Mouse (Mus musculus) heart, embryonic 14.5 days (tissue): Measurements from ENCODE around the gene Spata31d1a. TPM values are rescaled to one million over a fixed set of nuclear protein-coding genes. Genes with fewer than 3 reads are reported as not detected.

Experiments used
- ATAC-seq: fragments of 200-750 bp; cut with Nextera tagmentation; 2 replicates; pipeline ENCODE4 v1.8.0; 2017; ENCODE audit warnings: low read depth, moderate TSS enrichment; ENCODE audit not compliant: insufficient number of reproducible peaks, insufficient read depth, low FRiP score
- H3K27ac ChIP-seq, 2 experiments: fragments of 200-500 bp in 1 of 2; fragments of 300-500 bp in 1 of 2; sonication (generic) in 1 of 2; replicated peaks in 1 of 2; 2 replicates each; pipeline ENCODE4 v1.5.1; 2012 to 2014; ENCODE audit warnings: low read depth in 2 of 2, low read length in 2 of 2, control low read depth in 1 of 2, mild to moderate bottlenecking in 1 of 2, mixed read lengths in 1 of 2; ENCODE audit not compliant: control insufficient read depth in 1 of 2, insufficient read depth in 1 of 2
- H3K27me3 ChIP-seq: fragments of 300-500 bp; sonication (generic); 2 replicates; pipeline ENCODE4 v1.6.1; 2014; ENCODE audit warnings: mild to moderate bottlenecking, low read length, control low read depth; ENCODE audit not compliant: control insufficient read depth, insufficient read depth
- H3K36me3 ChIP-seq: fragments of 300-500 bp; sonication (generic); 2 replicates; pipeline ENCODE4 v1.6.1; 2014; ENCODE audit warnings: mild to moderate bottlenecking, control low read depth, low read length, mixed read lengths; ENCODE audit not compliant: control insufficient read depth, insufficient read depth
- H3K4me1 ChIP-seq, 2 experiments: fragments of 200-500 bp in 1 of 2; fragments of 300-500 bp in 1 of 2; sonication (generic) in 1 of 2; 2 replicates each; pipeline ENCODE4 v1.6.1; 2012 to 2014; ENCODE audit warnings: low read length in 2 of 2, control low read depth in 1 of 2, mixed read lengths in 1 of 2; ENCODE audit not compliant: control insufficient read depth in 2 of 2, insufficient read depth in 2 of 2
- H3K4me2 ChIP-seq: fragments of 300-500 bp; sonication (generic); 2 replicates; pipeline ENCODE4 v1.6.1; 2014; ENCODE audit warnings: mild to moderate bottlenecking, low read length
- H3K4me3 ChIP-seq, 2 experiments: fragments of 200-500 bp in 1 of 2; fragments of 300-500 bp in 1 of 2; sonication (generic) in 1 of 2; 2 replicates each; pipeline ENCODE4 v1.5.1; 2012 to 2014; ENCODE audit warnings: low read length in 2 of 2, mild to moderate bottlenecking in 2 of 2, control low read depth in 1 of 2, low read depth in 1 of 2, moderate library complexity in 1 of 2; ENCODE audit not compliant: control insufficient read depth in 1 of 2, insufficient read depth in 1 of 2
- H3K9ac ChIP-seq: fragments of 300-500 bp; sonication (generic); 2 replicates; pipeline ENCODE4 v1.6.1; 2014; ENCODE audit warnings: mild to moderate bottlenecking, low read length
- H3K9me3 ChIP-seq: fragments of 300-500 bp; sonication (generic); 2 replicates; pipeline ENCODE4 v1.6.1; 2016; ENCODE audit warnings: low read length, control low read depth; ENCODE audit not compliant: control insufficient read depth
- WGBS: fragments of 180-500 bp; shearing (Covaris S2); extraction: QIAGEN DNeasy Blood & Tissue Kit; methylation state at CpG from one replicate; pipeline ENCODE4 v1.1.7; 2014; 5-methylcytosine and 5-hydroxymethylcytosine counted together
- polyA plus RNA-seq: library from polyadenylated mRNA; unstranded; fragments of >200 nt; fragmentation: Nextera tagmentation; extraction: Ambion mirVana; gene quantifications from 2 replicates; pipeline ENCODE4 v1.2.1, GENCODE M21; 2014

Gene Spata31d1a
- polyA plus RNA-seq = 0.05 TPM in 1 of 2 replicates, not detected in the other

- H3K9me3 ChIP-seq = no peaks in the 10 kb centered on the region
- H3K27me3 ChIP-seq = no peaks in the 10 kb centered on the region
- no peak within 1 kb of the TSS for H3K4me3 ChIP-seq
- H3K4me1 ChIP-seq = no peaks in the 10 kb centered on the region; a peak in 1 of 4 replicates
- WGBS = 87% methylated on average over 15 of the region's 15 CpGs
- H3K36me3 ChIP-seq = no peaks in the 10 kb centered on the region
- H3K4me2 ChIP-seq = no peak within 1 kb of the TSS
- no peak for ATAC-seq
- H3K9ac ChIP-seq = no peak within 1 kb of the TSS
- no peak within 1 kb of the TSS for H3K27ac ChIP-seq
These were observed at the start of gene Spata31d1a for GRCm38 (mm10) chr13:59710230-59710629. Gene Spata31d1a, minus strand, starts transcription at chr13:59710330.

GRCm38 (mm10) chr13:59756906-59757305, 46.8 kb upstream of the Spata31d1a start:
- peaks cover 71% of the 10 kb centered on the region for H3K36me3 ChIP-seq
- ATAC-seq = no peak
- 67% methylated on average over 7 of the region's 7 CpGs for WGBS

DNA sequence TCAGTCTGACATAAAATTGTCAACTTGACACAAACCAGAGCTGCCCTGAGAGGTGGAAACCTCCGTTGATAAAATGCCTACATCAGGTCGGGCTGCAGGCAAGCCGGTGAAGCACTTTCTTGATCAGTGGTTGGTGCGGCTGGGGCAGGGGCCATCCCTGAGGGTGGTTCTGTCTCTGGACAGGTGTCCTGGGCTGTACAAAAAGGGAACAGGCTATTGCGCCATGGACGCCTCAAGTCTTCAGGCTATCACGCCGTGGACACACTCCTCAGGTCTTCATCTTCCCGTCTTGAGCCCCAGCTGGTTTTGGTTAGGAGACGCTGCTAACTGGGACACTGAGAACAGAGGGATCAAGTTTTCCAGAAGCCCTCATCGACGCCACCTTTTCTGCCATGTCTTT, 40.2 kb upstream of the Spata31d1a start:
- H3K27me3 ChIP-seq = no peaks in the 10 kb centered on the region
- no peak overlapping the region for H3K27ac ChIP-seq
- no peak for ATAC-seq
- H3K4me1 ChIP-seq = no peaks in the 10 kb centered on the region
- H3K9me3 ChIP-seq = no peaks in the 10 kb centered on the region
- H3K4me3 ChIP-seq = no peak overlapping the region
- 60% methylated on average over 12 of the region's 12 CpGs for WGBS
- peaks cover 15% of the 10 kb centered on the region for H3K36me3 ChIP-seq
- H3K9ac ChIP-seq = no peak overlapping the region
- H3K4me2 ChIP-seq = no peak overlapping the region

More at GRCm38 (mm10) chr13:59756906-59757305, 46.8 kb upstream of the Spata31d1a start:
- Histone ChIP-seq H3K9me3 (no peaks in the 10 kb centered on the region), H3K4me3 (no peak overlapping the region), H3K9ac (no peak overlapping the region), H3K4me1 (no peaks in the 10 kb centered on the region), H3K27ac (peak overlapping the region in 1 of 2 experiments; percentile 51; a peak in 1 of 4 replicates), H3K4me2 (no peak overlapping the region), H3K27me3 (no peaks in the 10 kb centered on the region)

- H3K36me3 ChIP-seq = no peaks in the 10 kb centered on the region
- WGBS = 79% methylated on average over 9 of the region's 9 CpGs
- no peaks in the 10 kb centered on the region for H3K4me1 ChIP-seq
- no peak within 1 kb of the TSS for H3K4me2 ChIP-seq
- no peak within 1 kb of the TSS for H3K9ac ChIP-seq
- H3K4me3 ChIP-seq = no peak within 1 kb of the TSS
- 0 out of 2 replicates have a peak, but pooled peaks have one; percentile 36 for ATAC-seq
- no peaks in the 10 kb centered on the region for H3K27me3 ChIP-seq
- no peak within 1 kb of the TSS for H3K27ac ChIP-seq
- H3K9me3 ChIP-seq = no peaks in the 10 kb centered on the region
These were observed 36.6 kb upstream of the Spata31d1a start, which contains the start of gene 1700014D04Rik for GRCm38 (mm10) chr13:59746711-59747110. Gene 1700014D04Rik, minus strand, starts transcription at chr13:59746752.

DNA sequence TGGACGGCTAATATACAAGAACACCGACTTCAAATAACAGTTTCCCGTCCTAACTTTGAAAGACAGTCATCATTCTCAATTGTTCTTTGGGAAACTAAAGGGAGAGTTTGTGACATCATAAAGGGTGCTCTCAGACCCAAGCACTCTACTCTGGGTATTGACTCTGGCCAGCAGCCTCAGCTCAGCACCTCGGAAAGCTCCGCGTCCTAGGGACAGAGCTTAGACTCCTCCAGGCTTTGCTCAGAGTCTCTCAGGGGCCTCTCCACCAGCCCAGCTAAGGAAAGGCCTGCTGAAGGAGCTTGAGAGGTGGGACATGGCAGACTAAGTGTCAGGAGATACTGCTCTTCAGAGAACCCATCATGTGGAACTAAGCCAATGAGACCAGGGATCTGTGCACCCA, 36.0 kb upstream of the Spata31d1a start:
- Histone ChIP-seq H3K9ac (no peak overlapping the region), H3K4me3 (no peak overlapping the region), H3K4me2 (no peak overlapping the region), H3K9me3 (no peaks in the 10 kb centered on the region), H3K4me1 (peaks cover 0 to 2% of the 10 kb centered on the region in 2 experiments; a peak in 1 of 4 replicates), H3K27me3 (no peaks in the 10 kb centered on the region), H3K36me3 (no peaks in the 10 kb centered on the region), H3K27ac (no peak overlapping the region)
- ATAC-seq = no peak
- 61% methylated on average over 6 of the region's 6 CpGs for WGBS

DNA sequence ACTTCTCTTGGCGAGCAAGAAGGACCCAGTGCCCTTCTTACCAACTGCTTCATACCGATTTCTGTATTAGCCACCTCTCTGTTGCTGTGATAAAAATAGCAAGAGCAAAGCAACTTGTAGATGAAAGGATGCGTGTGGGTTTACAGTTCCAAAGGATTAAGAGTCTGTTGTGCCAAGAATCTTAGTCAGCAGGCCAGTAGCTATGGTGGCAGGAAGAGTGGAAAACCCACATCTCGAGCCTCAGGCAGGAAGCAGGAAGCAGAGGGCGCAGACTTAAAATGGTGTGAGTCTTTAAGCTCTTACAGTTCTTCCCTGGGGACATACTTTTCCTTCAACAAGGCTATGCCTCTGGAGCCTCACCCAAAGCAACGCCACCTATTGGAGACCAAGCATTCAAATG, 35.3 kb upstream of the Spata31d1a start:
- Histone ChIP-seq H3K4me2 (no peak overlapping the region), H3K9me3 (no peaks in the 10 kb centered on the region), H3K4me1 (peaks cover 0 to 5% of the 10 kb centered on the region in 2 experiments; a peak in 1 of 4 replicates), H3K36me3 (no peaks in the 10 kb centered on the region), H3K27me3 (no peaks in the 10 kb centered on the region), H3K9ac (no peak overlapping the region), H3K27ac (no peak overlapping the region), H3K4me3 (no peak overlapping the region)
- 66% methylated on average over 6 of the region's 6 CpGs for WGBS
- ATAC-seq = no peak

DNA sequence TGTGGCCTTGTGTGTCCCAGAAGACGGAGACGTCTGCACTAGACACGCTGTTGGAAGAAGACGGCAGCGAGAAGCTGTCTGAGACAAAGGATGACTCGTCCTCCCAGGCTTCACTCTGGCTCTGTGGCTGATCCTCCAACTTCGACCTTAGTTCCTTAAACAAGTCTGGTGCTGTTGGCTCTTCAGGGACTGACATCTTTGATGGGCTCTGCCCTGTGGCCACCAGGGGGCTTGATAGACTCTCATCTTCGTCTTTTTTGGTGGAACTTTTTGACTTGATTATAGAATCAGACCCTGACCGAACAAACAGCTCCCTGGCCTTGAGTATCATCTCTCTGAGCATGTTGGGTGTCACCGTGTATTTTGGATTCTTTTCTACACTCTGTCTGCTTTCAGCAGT, 31.6 kb upstream of the Spata31d1a start:
- H3K27me3 ChIP-seq = no peaks in the 10 kb centered on the region
- H3K4me1 ChIP-seq = peaks cover 0 to 5% of the 10 kb centered on the region in 2 experiments; a peak in 1 of 4 replicates
- no peak for ATAC-seq
- H3K9me3 ChIP-seq = no peaks in the 10 kb centered on the region
- H3K27ac ChIP-seq = no peak overlapping the region
- H3K9ac ChIP-seq = no peak overlapping the region
- 67% methylated on average over 10 of the region's 10 CpGs for WGBS
- H3K4me3 ChIP-seq = no peak overlapping the region
- no peak overlapping the region for H3K4me2 ChIP-seq
- no peaks in the 10 kb centered on the region for H3K36me3 ChIP-seq

GRCm38 (mm10) chr13:59741096-59741495, 31.0 kb upstream of the Spata31d1a start:
- Histone ChIP-seq H3K4me1 (peaks cover 0 to 5% of the 10 kb centered on the region in 2 experiments; a peak in 1 of 4 replicates), H3K4me2 (no peak overlapping the region)
- 60% methylated on average over 11 of the region's 11 CpGs for WGBS

More at GRCm38 (mm10) chr13:59741096-59741495, 31.0 kb upstream of the Spata31d1a start:
- H3K4me3 ChIP-seq = no peak overlapping the region
- no peaks in the 10 kb centered on the region for H3K36me3 ChIP-seq
- H3K9me3 ChIP-seq = no peaks in the 10 kb centered on the region
- ATAC-seq = no peak
- H3K27me3 ChIP-seq = no peaks in the 10 kb centered on the region
- H3K9ac ChIP-seq = no peak overlapping the region
- no peak overlapping the region for H3K27ac ChIP-seq
